Mouse (Mus musculus) adrenal gland, postnatal 25 days (tissue): ENCODE data around the gene Dlx2. TPM values are rescaled to one million over a fixed set of nuclear protein-coding genes. Genes with fewer than 3 reads are reported as not detected.

ENCODE experiments used
- DNase-seq: peaks from one replicate; pipeline ENCODE4 v3.0.0; 2021; ENCODE audit warnings: mixed read lengths
- total RNA-seq: library from RNA; stranded (reverse); gene quantifications from 2 replicates; pipeline ENCODE4 v1.2.3, GENCODE M21; 2021

Dlx2 gene
- total RNA-seq, 1 experiment from 2014 or later = 0.33 TPM

DNA sequence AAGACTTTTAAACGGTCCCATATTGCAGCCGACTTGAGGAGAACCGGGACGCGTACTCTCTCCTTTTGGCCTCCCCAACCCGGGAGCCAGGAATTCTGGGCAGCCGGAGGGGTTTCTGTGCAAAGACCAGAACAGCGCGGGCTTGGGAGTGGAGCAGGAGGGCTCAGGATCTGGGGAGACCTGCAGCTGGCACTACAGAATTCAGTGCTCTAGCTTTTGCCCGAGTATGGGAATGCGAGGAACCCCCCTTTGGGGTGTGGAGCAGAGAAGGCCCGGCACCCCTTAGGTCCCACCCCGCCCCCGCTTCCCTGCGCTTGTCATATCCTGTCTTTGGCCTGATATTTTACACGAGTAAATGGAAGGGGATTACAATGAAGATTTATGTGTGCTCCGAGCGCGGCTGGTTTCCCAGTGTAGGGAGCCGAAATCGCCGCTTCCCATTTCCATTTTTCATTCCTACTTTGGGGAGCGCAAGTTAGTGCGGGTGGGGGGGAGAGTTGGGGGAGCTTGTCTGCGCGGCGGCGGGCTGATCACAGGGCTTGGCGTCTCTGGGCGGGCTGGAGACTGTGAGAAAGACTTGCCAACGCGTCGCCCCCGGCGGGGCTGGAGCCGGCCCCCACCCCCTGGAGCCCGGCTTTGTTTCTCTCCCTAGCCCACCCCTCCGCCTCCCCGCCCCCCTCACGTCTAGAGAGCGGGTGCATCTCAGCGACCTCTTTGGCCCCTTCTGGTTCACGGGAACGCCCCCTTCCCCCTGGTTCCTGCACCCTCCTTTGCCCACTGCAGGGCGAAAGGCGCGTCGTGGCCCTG, 5.7 kb downstream of the Dlx2 start:
- no peak for DNase-seq

DNA sequence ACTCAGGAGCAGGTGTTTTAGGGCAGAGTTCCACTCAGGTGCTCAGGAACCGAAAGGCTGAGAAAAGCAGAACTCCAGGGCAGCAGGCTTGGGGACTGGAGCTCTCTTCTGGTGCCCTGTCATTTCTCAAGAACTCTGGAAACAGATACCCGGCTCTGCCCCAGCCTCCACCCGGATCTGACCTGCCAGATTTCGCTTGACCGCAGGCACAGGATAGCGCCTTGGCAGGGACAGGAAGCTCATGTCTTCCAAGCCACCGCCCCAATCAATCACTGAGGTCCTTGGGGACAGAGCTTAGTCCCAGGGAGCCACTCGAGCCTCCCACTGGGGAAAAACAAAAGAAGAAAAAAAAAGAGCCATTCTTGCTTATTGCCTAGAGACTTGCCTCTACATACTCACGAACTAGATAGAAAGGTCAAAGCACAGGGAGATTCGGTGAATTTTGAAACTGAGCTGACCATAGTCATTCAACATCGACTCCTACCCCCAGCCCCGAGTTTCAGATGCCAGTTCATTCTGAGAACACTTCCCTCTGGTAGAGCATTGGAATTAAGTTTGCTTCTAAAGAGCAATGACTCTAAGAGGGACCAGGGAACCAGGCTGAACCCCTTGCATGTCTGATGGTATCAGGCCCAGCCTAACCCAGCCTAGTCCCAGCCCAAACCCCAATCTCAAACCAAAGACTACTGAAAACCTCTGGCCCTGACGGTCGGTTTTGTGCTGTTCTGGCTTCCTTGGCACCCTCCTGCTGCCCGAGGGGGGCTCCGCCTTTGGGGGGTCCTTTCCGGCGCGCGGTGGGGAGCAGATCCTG, 12.1 kb downstream of the Dlx2 start:
- no peak for DNase-seq

DNA sequence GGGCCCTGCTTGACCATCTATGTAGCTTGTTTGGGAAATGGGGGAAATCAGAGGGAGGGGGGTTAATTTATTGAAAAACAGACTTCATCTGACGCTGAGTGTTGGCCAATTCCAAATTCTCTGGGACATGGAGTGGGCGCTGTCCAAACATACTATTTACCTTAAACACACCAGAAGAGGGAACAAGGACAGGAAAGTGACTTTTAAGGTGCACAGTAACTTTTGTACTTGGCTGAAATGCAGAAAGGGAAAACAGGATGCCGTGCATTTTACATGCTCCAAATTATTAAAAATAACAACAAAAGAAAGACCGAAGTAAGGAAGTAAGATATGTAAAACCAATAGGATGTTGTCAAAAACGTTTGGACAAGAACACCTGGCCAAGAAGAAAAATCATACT, 13.5 kb downstream of the Dlx2 start:
- no peak for DNase-seq

DNA sequence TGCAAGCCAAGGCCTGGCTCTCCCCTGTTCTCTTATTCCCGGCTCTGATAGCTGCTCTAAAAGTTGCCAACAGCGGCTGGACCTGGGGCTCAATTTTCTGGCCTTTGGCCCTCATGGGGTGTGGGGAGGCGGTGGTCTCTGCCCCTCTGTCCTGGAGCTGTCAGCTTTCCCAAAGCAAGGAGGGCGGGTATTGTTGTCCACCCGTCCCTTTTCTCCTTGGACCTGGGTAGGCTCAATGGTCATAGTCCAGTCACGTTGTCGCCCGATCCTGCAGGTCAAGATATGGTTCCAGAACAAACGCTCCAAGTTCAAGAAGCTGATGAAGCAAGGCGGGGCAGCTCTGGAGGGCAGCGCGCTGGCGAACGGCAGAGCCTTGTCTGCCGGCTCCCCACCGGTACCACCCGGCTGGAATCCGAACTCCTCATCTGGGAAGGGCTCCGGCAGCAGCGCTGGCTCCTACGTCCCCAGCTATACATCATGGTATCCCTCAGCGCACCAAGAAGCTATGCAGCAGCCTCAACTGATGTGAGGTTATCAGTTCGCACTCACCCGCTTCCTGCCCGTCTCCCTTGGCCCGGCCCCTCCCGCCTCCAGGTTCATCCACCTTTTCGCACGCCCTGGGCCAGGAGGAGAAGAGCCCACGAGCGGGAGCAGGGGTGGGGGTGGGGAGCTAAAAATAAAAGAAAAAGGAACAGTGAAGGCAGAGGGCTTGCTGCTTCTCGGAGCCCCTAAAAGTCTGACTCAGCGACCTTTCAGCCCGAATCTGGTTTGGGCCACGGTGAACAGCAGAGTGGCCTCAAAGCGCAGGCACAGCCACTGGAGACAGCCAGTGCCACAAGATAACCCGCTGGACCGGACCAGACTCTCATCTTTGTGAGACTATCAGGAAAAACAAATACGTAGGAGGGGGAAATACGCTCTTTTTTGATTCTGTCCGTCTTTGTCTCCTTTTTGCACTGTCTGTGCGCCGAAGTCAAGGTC, 14.3 kb downstream of the Dlx2 start:
- no peak for DNase-seq

DNA sequence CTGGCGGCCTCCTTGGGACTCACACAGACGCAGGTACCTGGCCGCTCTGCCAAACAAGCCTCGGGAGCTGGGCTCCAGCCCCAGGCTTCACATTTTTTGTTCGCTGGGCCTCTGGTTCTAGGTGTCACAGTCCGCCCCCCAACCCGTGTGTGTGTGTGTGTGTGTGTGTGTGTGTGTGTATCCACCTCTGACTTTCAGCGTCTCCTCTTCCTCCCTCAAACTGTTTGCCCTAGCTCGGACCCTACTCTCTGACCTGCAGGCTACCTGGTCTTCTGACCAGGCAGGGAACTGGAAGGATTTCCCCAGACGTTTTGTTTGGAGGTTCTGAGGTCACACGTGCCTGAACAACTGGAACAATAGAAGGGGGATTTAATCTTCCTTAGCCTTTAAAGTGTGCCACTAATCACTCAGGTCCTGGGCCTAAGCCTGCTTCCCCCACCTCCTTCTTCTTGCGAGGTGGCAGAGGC, 15.4 kb downstream of the Dlx2 start:
- no peak for DNase-seq

DNA sequence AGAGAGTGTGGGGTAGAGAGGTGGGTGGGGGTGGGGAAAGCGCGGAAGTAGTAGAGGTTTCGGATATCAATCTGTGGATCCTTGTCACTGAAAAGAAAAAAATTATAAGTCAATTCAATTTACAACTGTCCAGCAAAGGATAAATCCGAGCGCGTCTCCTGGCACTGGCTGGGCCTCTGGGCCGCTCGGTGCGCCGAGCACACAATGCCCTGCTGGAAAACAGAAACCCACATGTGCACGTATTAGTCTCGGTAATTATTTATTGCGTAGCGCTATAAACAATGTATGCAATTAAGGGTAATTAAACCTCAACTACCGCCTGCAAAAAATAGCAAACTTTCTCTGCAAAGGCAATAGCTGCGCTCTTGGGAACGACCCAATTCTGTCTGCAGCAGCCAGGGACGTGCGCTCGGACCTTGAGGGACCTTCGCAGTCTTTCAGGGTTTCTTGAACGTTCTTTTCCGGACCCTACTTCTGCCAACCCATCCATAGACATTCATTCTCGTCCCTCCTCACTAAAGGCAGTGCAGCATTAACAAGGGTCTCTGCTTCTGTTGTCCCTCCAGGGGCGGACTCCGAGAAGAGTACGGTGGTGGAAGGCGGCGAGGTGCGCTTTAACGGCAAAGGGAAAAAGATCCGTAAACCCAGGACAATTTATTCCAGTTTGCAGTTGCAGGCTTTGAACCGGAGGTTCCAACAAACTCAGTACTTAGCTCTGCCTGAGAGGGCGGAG, 16.0 kb downstream of the Dlx2 start:
- no peak for DNase-seq

DNA sequence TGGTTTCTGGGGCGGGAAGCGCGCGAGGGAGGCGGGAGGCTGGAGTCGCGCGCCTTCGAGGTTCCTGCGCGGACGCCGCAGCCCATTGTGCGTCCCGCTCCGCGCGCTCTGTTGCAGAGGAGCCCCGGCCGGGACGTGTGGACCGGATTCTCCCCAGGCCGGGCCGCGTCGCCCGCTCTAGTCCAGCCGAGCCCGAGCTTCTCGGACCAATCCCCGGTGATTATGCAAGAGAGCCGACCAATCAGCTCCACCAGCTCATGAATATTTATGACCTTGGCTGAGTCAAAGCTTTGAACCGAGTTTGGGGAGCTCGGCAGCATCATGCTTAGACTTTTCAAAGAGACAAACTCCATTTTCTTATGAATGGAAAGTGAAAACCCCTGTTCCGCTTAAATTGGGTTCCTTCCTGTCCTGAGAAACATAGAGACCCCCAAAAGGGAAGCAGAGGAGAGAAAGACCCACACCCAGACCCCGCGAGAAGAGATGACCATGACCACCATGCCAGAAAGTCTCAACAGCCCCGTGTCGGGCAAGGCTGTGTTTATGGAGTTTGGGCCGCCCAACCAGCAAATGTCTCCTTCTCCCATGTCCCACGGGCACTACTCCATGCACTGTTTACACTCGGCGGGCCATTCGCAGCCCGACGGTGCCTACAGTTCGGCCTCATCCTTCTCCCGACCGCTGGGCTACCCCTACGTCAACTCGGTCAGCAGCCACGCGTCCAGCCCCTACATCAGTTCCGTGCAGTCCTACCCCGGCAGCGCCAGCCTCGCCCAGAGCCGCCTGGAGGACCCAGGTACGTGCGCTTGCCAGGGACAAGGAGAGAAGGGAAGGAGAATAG, 16.8 kb downstream of the Dlx2 start:
- peak; percentile 81 for DNase-seq

DNA sequence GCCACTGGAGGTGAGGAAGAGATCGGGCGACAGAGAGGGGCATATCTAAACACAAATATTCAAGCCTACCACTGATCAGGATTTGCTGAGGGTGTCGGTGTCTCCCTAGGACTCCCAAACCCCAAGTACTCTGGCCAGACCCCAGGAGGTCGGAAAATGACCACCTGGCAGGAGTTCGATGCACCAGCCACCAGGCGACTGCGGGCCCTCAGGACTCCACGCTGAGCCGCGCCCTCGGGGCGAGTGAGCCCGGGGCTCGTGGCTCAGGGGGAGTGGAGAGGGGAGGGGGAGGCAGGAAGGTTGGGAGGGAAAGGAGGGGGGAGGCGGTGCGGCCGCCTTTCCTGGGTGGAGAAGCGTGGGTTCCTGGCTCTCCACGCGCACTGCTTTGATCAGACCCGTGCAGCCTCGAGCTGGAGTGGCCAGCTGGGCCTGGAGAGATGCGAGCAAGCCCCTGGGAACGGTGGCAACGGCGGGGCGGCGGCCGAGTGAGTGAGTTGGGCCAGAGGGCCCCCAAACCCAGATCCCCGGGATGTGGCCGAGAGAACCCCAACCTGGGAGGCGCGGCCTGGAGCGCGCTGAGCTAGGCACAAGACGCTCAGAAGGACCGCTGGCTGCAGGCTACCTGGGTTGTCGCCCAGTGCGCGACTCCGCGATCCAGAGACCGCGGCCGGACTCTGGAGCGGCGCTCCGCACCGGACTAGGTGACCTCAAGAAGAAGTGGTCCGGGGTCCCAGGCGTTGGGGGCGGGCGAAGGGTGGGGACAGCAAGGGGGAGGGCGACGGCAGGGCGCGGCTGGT, 17.6 kb downstream of the Dlx2 start:
- no peak for DNase-seq

DNA sequence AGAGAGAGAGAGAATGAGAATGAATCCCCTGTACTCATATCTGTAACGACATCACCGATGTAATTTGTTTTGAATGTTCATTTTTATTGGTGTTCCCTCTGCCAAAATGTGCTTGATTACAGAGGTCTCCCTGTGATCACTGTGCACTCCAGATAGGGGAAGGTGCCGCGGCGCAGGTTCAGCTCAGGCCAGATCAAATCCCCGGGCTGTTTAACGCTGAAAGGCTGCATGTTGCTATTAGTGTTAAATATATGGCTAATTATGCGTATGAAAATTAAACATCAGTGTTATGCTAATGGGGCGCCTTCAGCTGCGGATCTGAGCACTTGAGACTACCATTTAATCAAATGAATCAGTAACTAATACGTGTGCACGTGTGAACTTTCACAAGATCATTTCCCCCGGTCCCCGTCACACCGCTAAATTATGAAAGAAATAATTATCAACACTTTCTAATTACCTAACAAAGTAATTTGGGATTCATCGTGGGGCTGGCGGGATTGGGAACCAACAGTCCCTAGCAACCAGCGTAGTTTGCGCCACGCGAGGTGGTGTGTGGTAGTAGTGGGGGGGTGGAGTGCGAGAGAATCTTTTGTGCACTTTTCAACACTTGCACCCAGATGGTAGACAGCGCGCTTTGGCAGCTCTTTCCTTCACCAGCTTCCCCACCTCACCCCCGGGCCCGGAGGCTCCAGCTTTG, 18.4 kb downstream of the Dlx2 start, which contains the start of gene Dlx1:
Dlx1 (plus strand) TSS at position 100 of the 700 bp plus-strand sequence.
- DNase-seq = no peak

DNA sequence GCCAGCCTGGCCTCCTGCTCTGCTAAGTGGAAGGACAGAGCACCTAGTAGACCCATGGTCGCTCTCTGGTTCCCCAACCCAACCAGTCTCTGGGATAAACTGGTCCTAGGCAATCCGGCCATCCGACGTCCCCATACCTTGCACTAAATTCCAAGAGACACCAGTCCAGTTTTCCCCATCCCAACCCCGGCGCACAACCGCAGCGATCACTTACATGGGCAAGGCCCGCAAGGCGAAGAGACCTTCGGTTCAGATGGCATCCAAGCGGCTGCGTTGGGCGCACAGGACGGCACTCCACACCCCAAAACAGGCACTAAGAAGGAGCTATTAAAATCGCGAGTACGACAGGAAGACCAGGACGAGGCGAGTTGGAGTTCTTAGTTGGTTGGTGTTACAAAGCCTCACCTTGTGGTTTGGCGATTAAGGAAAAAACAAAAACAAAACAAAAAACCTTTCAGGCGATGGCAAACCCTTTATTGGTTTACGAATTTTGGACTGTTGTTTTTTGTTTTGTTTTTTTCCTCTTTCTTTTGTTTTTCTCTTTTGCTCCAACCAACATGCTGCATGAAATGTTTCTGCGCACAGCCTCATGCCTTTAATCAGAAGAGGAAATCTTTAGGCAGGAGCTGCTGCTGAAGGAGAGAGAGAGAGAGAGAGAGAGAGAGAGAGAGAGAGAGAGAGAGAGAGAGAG, 19.1 kb downstream of the Dlx2 start:
- DNase-seq = no peak

DNA sequence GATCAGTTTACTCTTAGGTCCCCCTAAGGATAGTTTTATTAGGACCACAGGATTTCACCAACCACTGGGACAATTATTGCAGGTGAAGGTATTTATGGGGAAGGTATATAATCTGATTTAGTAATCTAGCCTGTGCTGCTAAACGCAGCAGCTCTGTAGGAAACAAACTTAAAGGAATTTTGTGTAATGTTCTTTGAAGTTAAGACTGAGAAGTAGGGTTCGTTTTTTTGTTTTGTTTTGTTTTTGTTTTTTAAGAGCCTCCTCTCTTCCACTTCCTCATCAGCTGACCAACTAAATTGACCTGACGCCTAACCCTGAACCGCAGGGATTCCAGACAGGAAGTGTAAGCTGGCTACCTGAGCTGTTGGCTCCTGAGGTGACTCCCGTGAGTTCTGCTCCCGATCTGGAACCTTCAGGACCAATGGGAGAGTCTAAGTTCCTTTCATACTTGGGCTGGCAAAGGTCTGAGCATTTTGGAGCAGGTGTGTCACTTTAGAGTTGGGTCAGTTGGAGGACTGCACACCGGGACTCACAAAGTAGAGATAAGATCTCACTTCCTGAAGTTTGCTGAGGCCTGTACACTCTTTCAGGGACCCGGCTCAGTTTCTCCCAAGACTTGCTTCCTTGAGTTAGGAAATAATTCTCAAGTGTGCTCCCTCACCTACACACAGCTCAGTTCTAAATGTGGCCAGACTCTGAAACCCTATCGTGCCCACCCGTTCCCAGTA, 19.8 kb downstream of the Dlx2 start:
- no peak for DNase-seq

DNA sequence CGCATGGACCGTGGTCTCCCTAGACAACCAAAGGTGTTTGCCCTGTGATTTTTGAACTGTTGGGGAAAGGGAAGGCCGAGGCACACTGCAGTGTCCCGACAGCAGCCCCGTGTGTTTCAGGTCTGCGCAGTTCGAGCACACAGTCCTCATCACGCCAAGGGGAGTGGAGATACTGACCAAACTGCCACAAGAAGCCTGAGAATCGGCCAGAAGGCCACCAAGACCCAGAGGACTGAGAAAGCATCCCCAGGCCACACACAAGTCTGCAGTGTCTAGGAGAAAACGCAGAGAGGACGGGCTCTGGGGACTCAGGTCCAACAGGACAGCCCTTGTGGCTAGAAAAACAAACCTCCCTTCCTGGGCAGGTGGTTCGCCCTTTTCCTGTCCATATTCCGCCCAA, 21.8 kb downstream of the Dlx2 start:
- no peak for DNase-seq

DNA sequence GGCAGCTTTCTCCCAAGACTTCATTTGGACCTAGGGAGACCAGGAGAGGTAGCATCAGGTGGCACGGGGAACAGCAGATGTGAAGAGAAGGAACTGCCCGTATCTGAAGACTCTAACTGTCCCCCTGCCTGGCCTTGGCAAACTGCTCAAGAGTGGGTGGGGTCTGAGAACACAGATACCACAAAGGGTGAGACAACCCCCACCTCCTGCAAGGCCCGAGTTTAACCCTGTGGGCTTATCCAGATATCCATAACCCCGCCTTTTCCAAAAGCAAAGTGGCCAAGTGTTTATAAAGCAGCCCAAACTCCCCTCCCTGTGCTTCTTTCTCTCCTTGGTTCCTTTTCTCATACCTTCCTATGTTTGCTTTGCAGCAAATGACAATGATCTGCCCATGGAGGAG, 23.1 kb downstream of the Dlx2 start:
- DNase-seq = no peak

DNA sequence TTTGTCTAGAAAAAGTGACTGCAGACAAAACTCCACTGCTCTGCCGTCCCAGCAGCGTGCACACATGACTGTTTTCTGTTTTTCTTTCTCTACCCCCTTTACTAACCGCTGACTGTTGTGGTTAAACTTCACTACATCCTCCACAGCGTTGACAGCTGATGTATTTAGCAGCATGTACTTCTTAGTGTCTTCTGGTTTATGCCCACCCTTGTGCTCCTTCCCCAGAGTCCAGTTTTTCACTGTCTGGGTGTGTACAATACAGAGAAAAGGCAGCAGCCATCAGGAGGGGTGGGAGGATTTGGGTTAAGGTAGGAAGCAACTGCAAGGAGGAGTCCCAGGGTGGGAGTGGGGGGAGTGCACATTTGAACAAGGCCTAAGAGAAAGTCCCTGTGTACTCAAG, 23.7 kb downstream of the Dlx2 start:
- DNase-seq = no peak

DNA sequence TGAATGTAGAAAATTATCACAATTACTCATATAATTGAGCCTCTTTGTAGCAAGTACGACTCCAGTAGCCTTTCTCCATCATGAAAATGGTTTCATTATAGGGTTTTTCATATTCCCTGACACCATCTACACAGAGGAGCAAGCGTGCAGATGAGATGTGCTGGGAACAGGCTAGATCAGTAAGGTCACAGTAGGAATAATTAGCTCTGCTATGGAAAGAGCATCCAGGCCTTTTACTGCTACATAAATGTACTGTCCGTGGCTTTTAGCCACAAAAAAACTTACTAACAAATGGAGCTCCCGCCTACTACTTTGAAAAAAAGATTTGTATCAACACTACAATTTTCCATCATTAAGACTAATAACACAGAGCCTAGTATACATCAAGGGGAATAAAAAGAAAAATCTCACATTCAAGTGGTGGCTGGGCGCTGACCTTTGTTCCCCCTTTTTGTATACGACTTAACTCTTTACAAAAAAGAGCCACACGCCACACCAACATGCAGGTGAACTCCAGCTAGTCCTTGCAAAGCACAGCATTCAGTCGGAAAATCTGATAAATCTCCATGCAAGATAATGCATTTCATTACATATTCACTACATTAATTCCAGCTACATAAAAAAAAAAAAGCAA, 29.0 kb downstream of the Dlx2 start:
- no peak for DNase-seq

DNA sequence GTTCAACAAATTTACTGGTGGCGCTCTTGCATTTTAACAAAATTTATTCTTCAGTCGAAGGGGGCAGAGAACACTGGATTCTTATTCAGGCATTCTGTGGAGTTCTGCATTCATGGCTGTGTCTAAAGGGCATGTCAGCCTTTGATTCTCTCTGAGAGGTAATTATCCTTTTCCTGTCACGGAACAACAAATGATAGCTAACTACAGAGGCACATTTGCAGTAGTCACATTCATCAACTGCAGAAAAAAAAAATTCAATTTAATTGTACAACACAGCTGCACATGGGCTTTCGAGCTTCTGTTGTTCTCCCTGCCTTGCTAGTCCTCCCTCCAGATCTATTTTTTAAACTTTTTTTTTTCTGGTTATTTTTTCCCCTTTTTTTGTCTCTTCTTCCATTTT, 29.6 kb downstream of the Dlx2 start:
- DNase-seq = no peak

DNA sequence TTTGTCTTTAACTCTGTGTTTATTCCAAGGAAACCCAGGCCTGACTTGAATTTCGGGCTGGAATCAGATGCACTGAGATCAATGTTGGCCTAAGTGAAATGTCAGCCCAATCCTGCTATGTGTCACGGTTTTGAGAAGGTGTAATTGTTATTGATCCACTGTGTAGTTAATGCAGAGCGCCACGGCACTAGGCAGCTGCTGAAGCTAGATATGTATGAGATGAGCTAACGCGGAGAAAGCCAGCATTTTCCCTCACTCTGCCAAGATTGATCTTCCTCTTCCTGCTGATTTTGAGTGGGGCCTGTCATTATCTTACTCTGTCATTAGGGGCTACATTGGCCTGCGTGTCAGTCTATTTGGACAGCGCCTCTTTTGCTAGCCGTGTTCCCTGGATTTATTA, 34.2 kb downstream of the Dlx2 start:
- DNase-seq = no peak
